Mouse (Mus musculus) limb, embryonic 15.5 days (tissue): ENCODE measurements around the gene Il20ra. TPM values are rescaled to one million over a fixed set of nuclear protein-coding genes. Genes with fewer than 3 reads are reported as not detected.
"Not testable (repeated sequence)": the region's sequence is repeated elsewhere in the genome, so short reads cannot be mapped to it uniquely, and the experiment has no call there.

Source experiments
- ATAC-seq: fragments of 200-750 bp; cut with Nextera tagmentation; 2 replicates; pipeline ENCODE4 v1.8.0; 2017; ENCODE audit warnings: low read depth, moderate TSS enrichment; ENCODE audit not compliant: insufficient number of reproducible peaks, low FRiP score, low TSS enrichment
- H3K27ac ChIP-seq: fragments of 300-500 bp; sonication (generic); 2 replicates; pipeline ENCODE4 v1.5.1; 2015; ENCODE audit warnings: moderate library complexity, mild to moderate bottlenecking, inconsistent platforms
- H3K27me3 ChIP-seq: fragments of 300-500 bp; sonication (generic); 2 replicates; pipeline ENCODE4 v1.6.1; 2015; ENCODE audit warnings: inconsistent platforms
- H3K36me3 ChIP-seq: fragments of 300-500 bp; sonication (generic); 2 replicates; pipeline ENCODE4 v1.6.1; 2015; ENCODE audit warnings: inconsistent platforms
- H3K4me1 ChIP-seq: fragments of 300-500 bp; sonication (generic); 2 replicates; pipeline ENCODE4 v1.6.1; 2015; ENCODE audit warnings: inconsistent platforms
- H3K4me2 ChIP-seq: fragments of 300-500 bp; sonication (generic); 2 replicates; pipeline ENCODE4 v1.6.1; 2015; ENCODE audit warnings: mild to moderate bottlenecking, inconsistent platforms
- H3K4me3 ChIP-seq: fragments of 300-500 bp; sonication (generic); 2 replicates; pipeline ENCODE4 v1.5.1; 2015; ENCODE audit warnings: mild to moderate bottlenecking, inconsistent platforms
- H3K9ac ChIP-seq: fragments of 300-500 bp; sonication (generic); 2 replicates; pipeline ENCODE4 v1.6.1; 2015; ENCODE audit warnings: inconsistent platforms
- H3K9me3 ChIP-seq: fragments of 300-500 bp; sonication (generic); 2 replicates; pipeline ENCODE4 v1.6.1; 2016; ENCODE audit warnings: inconsistent platforms
- WGBS: fragments of 180-500 bp; shearing (Covaris S2); methylation state at CpG from one replicate; pipeline ENCODE4 v1.1.7; 2015; 5-methylcytosine and 5-hydroxymethylcytosine counted together
- polyA plus RNA-seq: library from polyadenylated mRNA; unstranded; fragments of >200 nt; fragmentation: Nextera tagmentation; extraction: Ambion mirVana; gene quantifications from 2 replicates; pipeline ENCODE4 v1.2.1, GENCODE M21; 2015

Il20ra gene
- polyA plus RNA-seq, 1 experiment from 2014 or later = 0.92 TPM

GRCm38 (mm10) chr10:19708277-19709070 lies 3.9 kb upstream of the Il20ra start:
- peaks cover 5% of the 10 kb centered on the region for H3K4me1 ChIP-seq
- no peaks in the 10 kb centered on the region for H3K36me3 ChIP-seq
- H3K4me3 ChIP-seq = no peak overlapping the region
- 57% methylated on average over 12 of the region's 12 CpGs for WGBS
- H3K27me3 ChIP-seq = 0 out of 2 replicates have a peak, but pooled peaks cover 16% of the 10 kb centered on the region
- no peak overlapping the region for H3K27ac ChIP-seq
- H3K4me2 ChIP-seq = no peak overlapping the region
- H3K9me3 ChIP-seq = no peaks in the 10 kb centered on the region
- ATAC-seq = no peak
- H3K9ac ChIP-seq = no peak overlapping the region

- no peak overlapping the region for H3K9ac ChIP-seq
- H3K4me2 ChIP-seq = no peak overlapping the region
- H3K4me1 ChIP-seq = peaks cover 5% of the 10 kb centered on the region
- no peaks in the 10 kb centered on the region for H3K9me3 ChIP-seq
- no peak overlapping the region for H3K27ac ChIP-seq
- H3K27me3 ChIP-seq = peaks cover 16% of the 10 kb centered on the region; the same call in 1 of the 2 replicates
- no peak overlapping the region for H3K4me3 ChIP-seq
- H3K36me3 ChIP-seq = no peaks in the 10 kb centered on the region
- WGBS = 70% methylated on average over 3 of the region's 3 CpGs
- ATAC-seq = no peak
Measured at GRCm38 (mm10) chr10:19711020-19711419, 1.4 kb upstream of the Il20ra start.

DNA sequence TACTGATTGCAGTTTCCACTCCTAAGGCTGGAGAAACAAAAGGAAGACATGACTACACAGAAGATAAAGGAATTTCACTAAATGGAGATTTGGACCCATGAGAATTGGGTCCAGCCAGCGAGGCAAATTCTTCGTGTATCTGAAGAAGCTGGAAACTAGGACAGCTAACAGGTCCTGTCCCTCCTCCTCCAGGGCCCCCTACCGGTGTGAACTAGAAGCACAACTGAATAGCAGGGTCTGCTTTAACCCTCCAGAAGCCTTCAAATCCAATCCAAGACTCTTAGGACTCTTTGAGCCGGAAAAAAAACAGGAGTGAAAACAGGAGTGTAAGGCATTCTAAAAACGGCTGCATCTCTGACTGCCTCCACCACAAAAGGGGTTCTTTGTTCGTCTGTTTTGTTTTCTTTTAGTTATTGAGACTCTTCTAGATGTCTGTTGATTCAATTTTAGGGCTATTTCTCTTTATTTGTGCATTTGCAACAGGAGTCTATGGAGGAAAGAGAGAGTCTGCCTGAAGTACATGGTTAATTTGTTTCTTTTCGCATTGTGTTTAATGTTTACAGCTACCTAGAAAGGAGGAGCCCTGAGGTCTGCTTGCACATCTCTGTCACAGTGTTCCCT lies 709 bp upstream of the Il20ra start:
- Histone ChIP-seq H3K4me1 (peaks cover 5% of the 10 kb centered on the region), H3K4me3 (no peak overlapping the region), H3K36me3 (no peaks in the 10 kb centered on the region), H3K9me3 (no peaks in the 10 kb centered on the region), H3K27me3 (peaks cover 16% of the 10 kb centered on the region; the same call in 1 of the 2 replicates), H3K9ac (no peak overlapping the region), H3K4me2 (no peak overlapping the region), H3K27ac (no peak overlapping the region)
- ATAC-seq = no peak
- WGBS = 45% methylated on average over 7 of the region's 7 CpGs

DNA sequence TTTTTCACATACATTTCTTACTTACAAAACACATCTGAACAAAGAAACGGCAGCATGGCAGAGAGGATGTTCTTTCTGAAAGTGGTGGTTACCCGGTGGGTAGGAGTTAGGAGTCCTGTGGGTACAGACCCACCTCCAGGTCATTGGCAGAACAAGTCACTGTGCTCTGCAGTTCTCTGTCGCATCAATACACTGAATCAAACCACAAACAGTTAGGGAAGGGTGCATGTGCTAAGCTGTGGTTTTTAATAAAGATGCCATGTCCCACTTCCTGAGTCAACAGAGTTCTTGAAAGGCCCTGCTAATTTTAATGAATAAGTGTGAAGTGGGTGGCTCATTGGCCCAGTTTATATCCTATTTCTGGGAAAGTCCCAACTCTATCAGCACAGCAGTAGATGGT lies 6.3 kb downstream of the Il20ra start:
- Histone ChIP-seq H3K4me1 (peaks cover 3% of the 10 kb centered on the region; the same call in 1 of the 2 replicates), H3K36me3 (no peaks in the 10 kb centered on the region), H3K9me3 (no peaks in the 10 kb centered on the region), H3K4me3 (no peak overlapping the region), H3K27me3 (no peaks in the 10 kb centered on the region; the same call in 1 of the 2 replicates), H3K4me2 (no peak overlapping the region), H3K9ac (no peak overlapping the region), H3K27ac (no peak overlapping the region)
- WGBS = 67% methylated on average over 3 of the region's 3 CpGs
- no peak for ATAC-seq

- Histone ChIP-seq H3K27ac (no peak overlapping the region), H3K36me3 (no peaks in the 10 kb centered on the region), H3K9ac (no peak overlapping the region), H3K4me3 (no peak overlapping the region), H3K9me3 (no peaks in the 10 kb centered on the region), H3K4me2 (no peak overlapping the region), H3K27me3 (no peaks in the 10 kb centered on the region), H3K4me1 (peaks cover 3% of the 10 kb centered on the region; the same call in 1 of the 2 replicates)
- 52% methylated on average over 3 of the region's 3 CpGs for WGBS
- no peak for ATAC-seq
Measured at GRCm38 (mm10) chr10:19722320-19722719, 9.9 kb downstream of the Il20ra start.

DNA sequence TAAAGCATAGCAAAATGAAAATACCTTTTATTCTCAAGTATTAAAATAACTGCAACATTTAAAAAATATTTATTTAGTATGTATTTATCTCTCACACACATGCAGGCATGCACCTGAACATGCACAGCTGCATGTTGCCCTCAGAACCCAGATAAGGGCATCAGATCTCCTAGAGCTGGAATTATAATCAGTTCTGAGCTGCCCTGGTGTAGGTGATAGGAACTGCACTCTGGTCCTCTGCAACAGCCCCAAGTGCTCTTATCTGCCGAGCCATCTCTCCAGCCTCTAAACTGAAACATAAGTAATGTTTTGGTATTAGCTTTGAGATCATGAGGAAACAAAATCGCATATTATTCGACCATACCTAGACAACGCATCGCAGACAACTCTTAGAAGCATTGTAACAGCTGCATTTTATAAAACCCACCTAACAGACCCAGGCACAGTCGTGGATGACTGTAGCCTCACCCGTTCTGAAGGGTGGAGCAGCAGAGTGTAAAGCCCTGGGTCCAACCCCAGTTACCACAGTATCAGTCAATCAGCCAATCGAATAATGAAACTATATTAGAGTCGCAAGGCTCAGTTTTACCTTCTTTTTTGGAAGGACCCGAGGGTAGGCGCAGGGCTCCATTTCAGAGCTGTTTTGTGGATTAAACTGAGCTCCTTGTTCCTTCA lies 11.9 kb downstream of the Il20ra start:
- Histone ChIP-seq H3K9me3 (no peaks in the 10 kb centered on the region), H3K4me1 (peaks cover 3% of the 10 kb centered on the region; the same call in 1 of the 2 replicates), H3K4me3 (no peak overlapping the region), H3K36me3 (no peaks in the 10 kb centered on the region), H3K9ac (no peak overlapping the region), H3K27me3 (no peaks in the 10 kb centered on the region), H3K27ac (no peak overlapping the region), H3K4me2 (no peak overlapping the region)
- no peak for ATAC-seq
- 83% methylated on average over 11 of the region's 11 CpGs for WGBS

GRCm38 (mm10) chr10:19738442-19738841 lies 26.1 kb downstream of the Il20ra start:
- not testable (repeated sequence) for H3K4me1 ChIP-seq, ATAC-seq, H3K9me3 ChIP-seq, H3K27ac ChIP-seq, H3K36me3 ChIP-seq, H3K4me2 ChIP-seq, H3K4me3 ChIP-seq, H3K9ac ChIP-seq, H3K27me3 ChIP-seq
- 87% methylated on average over 2 of the region's 2 CpGs for WGBS

DNA sequence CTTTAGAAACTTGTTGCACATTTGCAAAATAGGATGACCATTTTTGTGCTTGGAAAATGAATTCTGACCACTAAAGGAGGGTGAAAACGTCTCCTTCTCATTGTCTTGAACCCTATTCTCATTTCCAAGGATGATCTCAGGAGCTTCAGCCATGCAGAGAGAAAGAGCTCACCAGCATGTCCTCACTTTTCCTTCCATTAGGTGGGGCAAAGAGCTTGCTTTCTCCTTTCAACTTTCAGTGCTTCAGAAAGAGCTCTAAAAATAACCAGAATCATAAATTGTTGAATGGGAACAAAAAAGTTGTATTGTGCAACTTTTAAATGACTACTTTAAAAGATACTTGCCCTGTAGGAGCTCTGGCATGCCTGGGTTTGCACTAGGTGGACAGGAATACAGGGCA lies 33.3 kb downstream of the Il20ra start:
- H3K4me1 ChIP-seq = no peaks in the 10 kb centered on the region
- H3K27me3 ChIP-seq = no peaks in the 10 kb centered on the region
- no peak overlapping the region for H3K4me3 ChIP-seq
- no peaks in the 10 kb centered on the region for H3K36me3 ChIP-seq
- H3K9me3 ChIP-seq = no peaks in the 10 kb centered on the region
- no peak for ATAC-seq
- 27% methylated on average over 1 of the region's 1 CpGs for WGBS
- H3K9ac ChIP-seq = no peak overlapping the region
- H3K4me2 ChIP-seq = no peak overlapping the region
- H3K27ac ChIP-seq = no peak overlapping the region

DNA sequence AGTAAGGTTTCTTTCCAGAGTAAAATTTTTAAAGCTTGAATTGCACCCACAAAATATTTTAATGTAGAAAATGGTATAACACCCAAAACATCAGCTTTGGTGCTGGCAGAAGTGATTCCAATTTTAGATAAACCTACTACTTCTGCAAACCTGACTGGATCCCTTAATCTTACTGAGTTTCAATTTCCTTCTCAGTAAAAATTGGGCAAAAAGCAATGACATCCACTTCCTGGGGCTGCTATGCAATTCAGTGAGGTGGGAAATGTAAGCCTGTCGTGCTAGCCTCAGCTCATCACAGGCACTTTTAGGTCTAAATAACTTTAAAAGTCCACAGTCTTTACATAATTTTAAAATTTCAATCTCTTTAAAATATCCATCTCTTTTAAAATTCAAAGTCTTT lies 33.8 kb downstream of the Il20ra start:
- no peak for ATAC-seq
- Histone ChIP-seq H3K9ac (no peak overlapping the region), H3K27ac (no peak overlapping the region), H3K4me3 (no peak overlapping the region), H3K36me3 (no peaks in the 10 kb centered on the region), H3K4me2 (no peak overlapping the region), H3K4me1 (no peaks in the 10 kb centered on the region), H3K27me3 (no peaks in the 10 kb centered on the region), H3K9me3 (no peaks in the 10 kb centered on the region)
- WGBS = 78% methylated on average over 1 of the region's 1 CpGs

- no peak for ATAC-seq
- Histone ChIP-seq H3K4me2 (no peak overlapping the region), H3K27ac (no peak overlapping the region), H3K36me3 (no peaks in the 10 kb centered on the region), H3K9me3 (no peaks in the 10 kb centered on the region), H3K27me3 (no peaks in the 10 kb centered on the region), H3K9ac (no peak overlapping the region), H3K4me1 (no peaks in the 10 kb centered on the region), H3K4me3 (no peak overlapping the region)
- WGBS = 73% methylated on average over 4 of the region's 4 CpGs
Measured at GRCm38 (mm10) chr10:19747661-19748060, 35.3 kb downstream of the Il20ra start.

- Histone ChIP-seq H3K9ac (no peak overlapping the region), H3K4me2 (no peak overlapping the region), H3K27me3 (no peaks in the 10 kb centered on the region), H3K4me3 (no peak overlapping the region), H3K9me3 (no peaks in the 10 kb centered on the region), H3K36me3 (no peaks in the 10 kb centered on the region), H3K4me1 (no peaks in the 10 kb centered on the region), H3K27ac (no peak overlapping the region)
- no peak for ATAC-seq
- 73% methylated on average over 2 of the region's 2 CpGs for whole genome bisulfite sequencing
Measured at GRCm38 (mm10) chr10:19765459-19765858, 53.1 kb downstream of the Il20ra start.

GRCm38 (mm10) chr10:19779092-19779491 lies 66.7 kb downstream of the Il20ra start:
- no peaks in the 10 kb centered on the region for H3K9me3 ChIP-seq
- H3K9ac ChIP-seq = no peak overlapping the region
- peaks cover 4% of the 10 kb centered on the region; the same call in 1 of the 2 replicates for H3K4me1 ChIP-seq
- H3K4me2 ChIP-seq = no peak overlapping the region
- H3K4me3 ChIP-seq = no peak overlapping the region
- no peaks in the 10 kb centered on the region for H3K27me3 ChIP-seq
- no peaks in the 10 kb centered on the region for H3K36me3 ChIP-seq
- WGBS = 41% methylated on average over 12 of the region's 12 CpGs
- H3K27ac ChIP-seq = no peak overlapping the region
- ATAC-seq = no peak
